Mouse (Mus musculus) liver, embryonic 15.5 days (tissue): ENCODE data around the gene Rgs8. TPM values are rescaled to one million over a fixed set of nuclear protein-coding genes. Genes with fewer than 3 reads are reported as not detected.
A peak's percentile ranks its signal among the peaks of the same experiment; 100 is the strongest.

Experiments
- ATAC-seq: fragments of 200-750 bp; cut with Nextera tagmentation; 2 replicates; pipeline ENCODE4 v1.8.0; 2017; ENCODE audit warnings: moderate number of reproducible peaks, mild to moderate bottlenecking, moderate library complexity; ENCODE audit not compliant: insufficient read depth
- H3K27ac ChIP-seq: fragments of 300-500 bp; sonication (generic); replicated peaks from 2 replicates; pipeline ENCODE4 v1.5.1; 2015; ENCODE audit warnings: mild to moderate bottlenecking, inconsistent platforms
- H3K27me3 ChIP-seq: fragments of 300-500 bp; sonication (generic); 2 replicates; pipeline ENCODE4 v1.6.1; 2015; ENCODE audit warnings: mild to moderate bottlenecking, inconsistent platforms
- H3K36me3 ChIP-seq: fragments of 300-500 bp; sonication (generic); replicated peaks from 2 replicates; pipeline ENCODE4 v1.6.1; 2015; ENCODE audit warnings: moderate library complexity, mild to moderate bottlenecking, inconsistent platforms
- H3K4me1 ChIP-seq: fragments of 300-500 bp; sonication (generic); replicated peaks from 2 replicates; pipeline ENCODE4 v1.6.1; 2015; ENCODE audit warnings: inconsistent platforms
- H3K4me2 ChIP-seq: fragments of 300-500 bp; sonication (generic); 2 replicates; pipeline ENCODE4 v1.6.1; 2015; ENCODE audit warnings: moderate library complexity, mild to moderate bottlenecking, inconsistent platforms
- H3K4me3 ChIP-seq: fragments of 300-500 bp; sonication (generic); replicated peaks from 2 replicates; pipeline ENCODE4 v1.5.1; 2015; ENCODE audit warnings: mild to moderate bottlenecking, inconsistent platforms
- H3K9ac ChIP-seq: fragments of 300-500 bp; sonication (generic); 2 replicates; pipeline ENCODE4 v1.6.1; 2015; ENCODE audit warnings: moderate library complexity, mild to moderate bottlenecking, inconsistent platforms
- H3K9me3 ChIP-seq: fragments of 300-500 bp; sonication (generic); replicated peaks from 2 replicates; pipeline ENCODE4 v1.6.1; 2016; ENCODE audit warnings: inconsistent platforms
- WGBS: fragments of 180-500 bp; shearing (Covaris S2); methylation state at CpG from one replicate; pipeline ENCODE4 v1.1.7; 2015; ENCODE audit warnings: mixed read lengths; ENCODE audit not compliant: insufficient replicate concordance; 5-methylcytosine and 5-hydroxymethylcytosine counted together
- polyA plus RNA-seq: library from polyadenylated mRNA; unstranded; fragments of >200 nt; fragmentation: Nextera tagmentation; extraction: Ambion mirVana; gene quantifications from 2 replicates; pipeline ENCODE4 v1.2.1, GENCODE M21; 2015

Rgs8 gene
- polyA plus RNA-seq, result 0.14 TPM in 1 of 2 replicates, not detected in the other

- Histone ChIP-seq H3K4me2 (peak within 1 kb of the TSS; percentile 32), H3K27me3 (peaks cover 29% of the 10 kb centered on the region), H3K9ac (no peak within 1 kb of the TSS), H3K27ac (no peak within 1 kb of the TSS), H3K4me1 (no peaks in the 10 kb centered on the region; the same call in 1 of the 2 replicates), H3K9me3 (no peaks in the 10 kb centered on the region), H3K4me3 (no peak within 1 kb of the TSS), H3K36me3 (no peaks in the 10 kb centered on the region)
- WGBS, result 4% methylated on average over 26 of the region's 26 CpGs
- ATAC-seq, result no peak
Observed at GRCm38 (mm10) chr1:153652938-153653623, at the start of gene Rgs8. Rgs8 (plus strand) TSS chr1:153653025.

GRCm38 (mm10) chr1:153617340-153617830 is 35.4 kb upstream of the Rgs8 start:
- H3K36me3 ChIP-seq, result no peaks in the 10 kb centered on the region
- no peak overlapping the region for H3K4me3 ChIP-seq
- no peak overlapping the region for H3K9ac ChIP-seq
- H3K9me3 ChIP-seq, result no peaks in the 10 kb centered on the region
- H3K27me3 ChIP-seq, result no peaks in the 10 kb centered on the region
- no peak for ATAC-seq
- H3K4me1 ChIP-seq, result no peaks in the 10 kb centered on the region
- 51% methylated on average over 9 of the region's 9 CpGs for WGBS
- H3K27ac ChIP-seq, result no peak overlapping the region
- no peak overlapping the region for H3K4me2 ChIP-seq

- 53% methylated on average over 4 of the region's 4 CpGs for WGBS
- Histone ChIP-seq H3K27me3 (no peaks in the 10 kb centered on the region), H3K4me1 (no peaks in the 10 kb centered on the region), H3K36me3 (no peaks in the 10 kb centered on the region), H3K9me3 (no peaks in the 10 kb centered on the region), H3K27ac (no peak overlapping the region), H3K9ac (no peak overlapping the region), H3K4me3 (no peak overlapping the region), H3K4me2 (no peak overlapping the region)
- no peak for ATAC-seq
Observed at GRCm38 (mm10) chr1:153623036-153623435, 29.8 kb upstream of the Rgs8 start.

GRCm38 (mm10) chr1:153632686-153633085 is 20.1 kb upstream of the Rgs8 start:
- no peaks in the 10 kb centered on the region for H3K4me1 ChIP-seq
- no peak overlapping the region for H3K4me2 ChIP-seq
- H3K27me3 ChIP-seq, result no peaks in the 10 kb centered on the region
- WGBS, result 31% methylated on average over 6 of the region's 6 CpGs
- no peak overlapping the region for H3K4me3 ChIP-seq
- no peaks in the 10 kb centered on the region for H3K36me3 ChIP-seq
- no peak for ATAC-seq
- no peak overlapping the region for H3K27ac ChIP-seq
- no peak overlapping the region for H3K9ac ChIP-seq
- H3K9me3 ChIP-seq, result no peaks in the 10 kb centered on the region

GRCm38 (mm10) chr1:153635056-153635455 is 17.8 kb upstream of the Rgs8 start:
- Histone ChIP-seq H3K4me2 (no peak overlapping the region), H3K4me3 (no peak overlapping the region), H3K36me3 (no peaks in the 10 kb centered on the region), H3K4me1 (no peaks in the 10 kb centered on the region), H3K27ac (no peak overlapping the region), H3K27me3 (no peaks in the 10 kb centered on the region), H3K9ac (no peak overlapping the region), H3K9me3 (no peaks in the 10 kb centered on the region)
- 37% methylated on average over 5 of the region's 5 CpGs for WGBS
- no peak for ATAC-seq

- H3K4me1 ChIP-seq, result no peaks in the 10 kb centered on the region
- no peak overlapping the region for H3K27ac ChIP-seq
- H3K4me2 ChIP-seq, result no peak overlapping the region
- WGBS, result 60% methylated on average over 3 of the region's 3 CpGs
- no peak overlapping the region for H3K9ac ChIP-seq
- H3K36me3 ChIP-seq, result no peaks in the 10 kb centered on the region
- H3K27me3 ChIP-seq, result no peaks in the 10 kb centered on the region
- H3K4me3 ChIP-seq, result no peak overlapping the region
- H3K9me3 ChIP-seq, result no peaks in the 10 kb centered on the region
- ATAC-seq, result no peak
Observed at GRCm38 (mm10) chr1:153635521-153635920, 17.3 kb upstream of the Rgs8 start.

- no peaks in the 10 kb centered on the region for H3K36me3 ChIP-seq
- H3K4me3 ChIP-seq, result no peak overlapping the region
- no peak overlapping the region for H3K9ac ChIP-seq
- no peak for ATAC-seq
- no peak overlapping the region for H3K27ac ChIP-seq
- WGBS, result 60% methylated on average over 5 of the region's 5 CpGs
- no peaks in the 10 kb centered on the region for H3K9me3 ChIP-seq
- no peaks in the 10 kb centered on the region for H3K27me3 ChIP-seq
- no peak overlapping the region for H3K4me2 ChIP-seq
- peaks cover 5% of the 10 kb centered on the region; the same call in 1 of the 2 replicates for H3K4me1 ChIP-seq
Observed at GRCm38 (mm10) chr1:153636821-153637220, 16.0 kb upstream of the Rgs8 start.

- no peaks in the 10 kb centered on the region for H3K9me3 ChIP-seq
- no peak for ATAC-seq
- no peak overlapping the region for H3K4me2 ChIP-seq
- H3K9ac ChIP-seq, result no peak overlapping the region
- H3K27ac ChIP-seq, result no peak overlapping the region
- H3K4me3 ChIP-seq, result no peak overlapping the region
- H3K27me3 ChIP-seq, result no peaks in the 10 kb centered on the region
- H3K36me3 ChIP-seq, result no peaks in the 10 kb centered on the region
- H3K4me1 ChIP-seq, result peaks cover 5% of the 10 kb centered on the region; the same call in 1 of the 2 replicates
- 19% methylated on average over 9 of the region's 9 CpGs for WGBS
Observed at GRCm38 (mm10) chr1:153641492-153641939, 11.3 kb upstream of the Rgs8 start.

- Histone ChIP-seq H3K9me3 (no peaks in the 10 kb centered on the region), H3K9ac (no peak overlapping the region), H3K27me3 (no peaks in the 10 kb centered on the region), H3K4me2 (no peak overlapping the region), H3K27ac (no peak overlapping the region), H3K36me3 (no peaks in the 10 kb centered on the region), H3K4me1 (peaks cover 5% of the 10 kb centered on the region; the same call in 1 of the 2 replicates), H3K4me3 (no peak overlapping the region)
- 27% methylated on average over 13 of the region's 13 CpGs for WGBS
- no peak for ATAC-seq
Observed at GRCm38 (mm10) chr1:153641940-153642501, 10.8 kb upstream of the Rgs8 start.

GRCm38 (mm10) chr1:153653674-153654073 is 849 bp downstream of the Rgs8 start:
- H3K27me3 ChIP-seq, result peaks cover 29% of the 10 kb centered on the region
- H3K9ac ChIP-seq, result no peak overlapping the region
- H3K36me3 ChIP-seq, result no peaks in the 10 kb centered on the region
- H3K9me3 ChIP-seq, result no peaks in the 10 kb centered on the region
- H3K4me1 ChIP-seq, result no peaks in the 10 kb centered on the region; the same call in 1 of the 2 replicates
- no peak for ATAC-seq
- H3K4me3 ChIP-seq, result no peak overlapping the region
- 17% methylated on average over 5 of the region's 5 CpGs for WGBS
- H3K4me2 ChIP-seq, result no peak overlapping the region
- no peak overlapping the region for H3K27ac ChIP-seq

- no peaks in the 10 kb centered on the region for H3K36me3 ChIP-seq
- no peak overlapping the region for H3K4me3 ChIP-seq
- H3K4me1 ChIP-seq, result 0 out of 2 replicates have a peak, but pooled peaks cover 2% of the 10 kb centered on the region
- no peak overlapping the region for H3K4me2 ChIP-seq
- WGBS, result 62% methylated on average over 9 of the region's 9 CpGs
- no peaks in the 10 kb centered on the region for H3K9me3 ChIP-seq
- H3K27ac ChIP-seq, result no peak overlapping the region
- peaks cover 4% of the 10 kb centered on the region; the same call in 1 of the 2 replicates for H3K27me3 ChIP-seq
- no peak overlapping the region for H3K9ac ChIP-seq
- ATAC-seq, result no peak
Observed at GRCm38 (mm10) chr1:153659666-153660065, 6.8 kb downstream of the Rgs8 start.
